Mouse (Mus musculus): ENCODE measurements around the gene Sik3.

DNA sequence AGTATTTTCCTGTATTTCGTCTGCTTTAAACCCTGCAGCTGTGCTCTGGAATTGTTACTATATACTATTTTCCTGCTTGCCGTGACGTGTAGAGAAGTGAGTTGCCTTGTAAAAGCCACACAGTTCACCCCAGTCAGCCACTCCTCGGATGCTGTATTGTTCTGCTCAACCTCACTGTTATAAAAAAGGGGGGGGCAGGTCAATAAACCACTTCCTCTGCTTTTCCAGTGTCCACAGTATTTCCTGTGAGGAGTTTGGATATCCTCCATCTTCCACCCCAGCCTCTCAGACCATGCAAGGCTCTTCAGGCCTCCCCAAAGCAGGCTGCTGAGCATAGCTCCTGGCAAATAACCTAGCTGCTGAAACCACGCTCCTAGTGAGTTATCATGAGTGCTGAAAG lies 171.9 kb downstream of the Sik3 start:
- no peak for TF ChIP-seq CTCF (IDR thresholded peaks at IDR 0.05; ENCODE audit: low read depth, low read length)
- no peak for TF ChIP-seq POLR2A (IDR thresholded peaks at IDR 0.05; ENCODE audit: extremely low read depth, insufficient read depth, low read length)
